Mouse (Mus musculus): ENCODE results near the gene Dhx58. TPM values are rescaled to one million over a fixed set of nuclear protein-coding genes. Genes with fewer than 3 reads are reported as not detected.

Gene Dhx58
- polyA plus RNA-seq, 1 experiment from 2014 or later: 1.8 TPM

- no peaks in the 10 kb centered on the region for H3K9me3 ChIP-seq (replicated peaks; ENCODE audit: control insufficient read depth, low read length)
- no peak within 1 kb of the TSS; the same call in 1 of the 2 replicates for H3K27ac ChIP-seq (replicated peaks; ENCODE audit: low read depth, low read length)
- H3K27me3 ChIP-seq (ENCODE audit: control insufficient read depth, insufficient read depth, low read length): no peaks in the 10 kb centered on the region
- WGBS: 2% methylated on average over 38 of the region's 38 CpGs
- H3K36me3 ChIP-seq (replicated peaks; ENCODE audit: control insufficient read depth, insufficient read depth, low read depth, low read length): peaks cover 7% of the 10 kb centered on the region
- DNase-seq (ENCODE audit: low spot score): peak; percentile 74
- peaks cover 9% of the 10 kb centered on the region for H3K4me1 ChIP-seq (ENCODE audit: control insufficient read depth, insufficient read depth, low read length)
- peak within 1 kb of the TSS; percentile 37 for H3K4me2 ChIP-seq (ENCODE audit: low read depth, low read length)
- no peak for ATAC-seq (replicated peaks; ENCODE audit: insufficient number of reproducible peaks, low FRiP score, low TSS enrichment, low read depth)
- H3K9ac ChIP-seq (replicated peaks; ENCODE audit: low read length): peak within 1 kb of the TSS; percentile 59
- peak within 1 kb of the TSS; percentile 16 for H3K4me3 ChIP-seq (ENCODE audit: low read depth, low read length)
Observed at GRCm38 (mm10) chr11:100713735-100714533, 9.9 kb upstream of the Dhx58 start, which contains the start of gene Hspb9. Hspb9 (plus strand) TSS chr11:100713850.

DNA sequence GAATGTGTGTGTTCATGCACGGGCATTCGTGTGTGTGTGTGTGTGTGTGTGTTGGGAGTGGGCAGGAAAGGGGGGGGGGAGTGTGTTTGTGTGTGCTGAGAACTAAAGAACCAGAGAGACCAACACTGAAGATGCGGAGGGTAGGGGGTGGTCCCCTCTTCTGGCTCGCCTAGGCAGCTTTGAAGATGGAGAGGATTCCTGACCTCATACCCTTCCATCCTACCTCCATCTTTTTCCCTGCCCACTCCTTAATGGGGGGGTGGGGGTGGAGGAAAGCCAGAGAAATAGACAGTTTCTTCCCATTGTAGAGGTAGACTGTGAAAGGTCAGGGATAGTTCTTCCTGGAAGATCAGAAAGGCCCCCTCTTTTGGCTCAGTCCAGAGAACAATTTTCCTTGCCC lies 9.1 kb upstream of the Dhx58 start:
- DNase-seq (ENCODE audit: low spot score) (no peak), ATAC-seq (replicated peaks; ENCODE audit: insufficient number of reproducible peaks, low FRiP score, low TSS enrichment, low read depth) (no peak)
- no peak overlapping the region for H3K27ac ChIP-seq (replicated peaks; ENCODE audit: low read depth, low read length)
- H3K9me3 ChIP-seq (replicated peaks; ENCODE audit: control insufficient read depth, low read length): no peaks in the 10 kb centered on the region
- WGBS: 43% methylated on average over 4 of the region's 4 CpGs
- peak overlapping the region; percentile 37 for H3K4me2 ChIP-seq (ENCODE audit: low read depth, low read length)
- H3K4me3 ChIP-seq (ENCODE audit: low read depth, low read length): no peak overlapping the region; the same call in 1 of the 2 replicates
- peaks cover 7% of the 10 kb centered on the region for H3K36me3 ChIP-seq (replicated peaks; ENCODE audit: control insufficient read depth, insufficient read depth, low read depth, low read length)
- no peak overlapping the region; the same call in 1 of the 2 replicates for H3K9ac ChIP-seq (replicated peaks; ENCODE audit: low read length)
- H3K4me1 ChIP-seq (ENCODE audit: control insufficient read depth, insufficient read depth, low read length): peaks cover 9% of the 10 kb centered on the region
- no peaks in the 10 kb centered on the region for H3K27me3 ChIP-seq (ENCODE audit: control insufficient read depth, insufficient read depth, low read length)

GRCm38 (mm10) chr11:100711783-100712615 lies 7.9 kb upstream of the Dhx58 start, which contains the start of gene Kat2a:
Kat2a (minus strand) TSS chr11:100712465.
- peak; percentile 93 for DNase-seq (ENCODE audit: low spot score)
- Histone ChIP-seq H3K36me3 (replicated peaks; ENCODE audit: control insufficient read depth, insufficient read depth, low read depth, low read length) (peaks cover 3% of the 10 kb centered on the region), H3K4me2 (ENCODE audit: low read depth, low read length) (peak within 1 kb of the TSS; percentile 81), H3K4me1 (ENCODE audit: control insufficient read depth, insufficient read depth, low read length) (peaks cover 9% of the 10 kb centered on the region), H3K9me3 (replicated peaks; ENCODE audit: control insufficient read depth, low read length) (no peaks in the 10 kb centered on the region), H3K27ac (replicated peaks; ENCODE audit: low read depth, low read length) (peak within 1 kb of the TSS; percentile 88), H3K9ac (replicated peaks; ENCODE audit: low read length) (peak within 1 kb of the TSS; percentile 97), H3K27me3 (ENCODE audit: control insufficient read depth, insufficient read depth, low read length) (no peaks in the 10 kb centered on the region), H3K4me3 (ENCODE audit: low read depth, low read length) (peak within 1 kb of the TSS; percentile 89)
- ATAC-seq (replicated peaks; ENCODE audit: insufficient number of reproducible peaks, low FRiP score, low TSS enrichment, low read depth): peak; percentile 85
- WGBS: 2% methylated on average over 48 of the region's 48 CpGs

GRCm38 (mm10) chr11:100710977-100711376 lies 6.9 kb upstream of the Dhx58 start:
- no peak overlapping the region for H3K4me2 ChIP-seq (ENCODE audit: low read depth, low read length)
- WGBS: 89% methylated on average over 4 of the region's 4 CpGs
- H3K27ac ChIP-seq (replicated peaks; ENCODE audit: low read depth, low read length): no peak overlapping the region
- no peaks in the 10 kb centered on the region for H3K9me3 ChIP-seq (replicated peaks; ENCODE audit: control insufficient read depth, low read length)
- H3K27me3 ChIP-seq (ENCODE audit: control insufficient read depth, insufficient read depth, low read length): no peaks in the 10 kb centered on the region
- no peak for DNase-seq (ENCODE audit: low spot score)
- H3K9ac ChIP-seq (replicated peaks; ENCODE audit: low read length): no peak overlapping the region
- peaks cover 9% of the 10 kb centered on the region for H3K4me1 ChIP-seq (ENCODE audit: control insufficient read depth, insufficient read depth, low read length)
- ATAC-seq (replicated peaks; ENCODE audit: insufficient number of reproducible peaks, low FRiP score, low TSS enrichment, low read depth): no peak
- H3K4me3 ChIP-seq (ENCODE audit: low read depth, low read length): no peak overlapping the region
- no peaks in the 10 kb centered on the region; the same call in none of the 2 replicates for H3K36me3 ChIP-seq (replicated peaks; ENCODE audit: control insufficient read depth, insufficient read depth, low read depth, low read length)

DNA sequence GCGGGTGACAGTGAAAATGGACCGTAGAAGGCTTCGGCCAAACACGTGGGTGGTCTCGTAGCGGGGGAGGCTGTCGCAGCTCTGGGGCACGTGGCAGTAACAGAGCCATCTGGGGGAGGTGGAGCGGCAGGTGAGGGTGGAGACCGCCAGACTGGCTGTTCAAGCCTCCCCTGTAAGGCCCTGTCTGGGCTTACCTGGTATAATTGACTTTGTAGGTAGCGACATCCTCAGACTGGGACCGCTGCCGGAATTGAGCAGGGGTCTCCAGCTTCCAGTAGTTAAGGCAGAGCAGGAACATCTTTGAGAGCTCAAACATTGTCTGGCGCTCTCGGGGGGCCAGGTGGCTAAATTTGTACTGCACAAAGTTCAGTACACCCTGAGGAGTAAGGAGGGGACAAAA lies 6.5 kb upstream of the Dhx58 start:
- no peaks in the 10 kb centered on the region for H3K27me3 ChIP-seq (ENCODE audit: control insufficient read depth, insufficient read depth, low read length)
- WGBS: 90% methylated on average over 15 of the region's 15 CpGs
- no peak overlapping the region for H3K4me3 ChIP-seq (ENCODE audit: low read depth, low read length)
- H3K27ac ChIP-seq (replicated peaks; ENCODE audit: low read depth, low read length): no peak overlapping the region
- peaks cover 9% of the 10 kb centered on the region for H3K4me1 ChIP-seq (ENCODE audit: control insufficient read depth, insufficient read depth, low read length)
- no peak for ATAC-seq (replicated peaks; ENCODE audit: insufficient number of reproducible peaks, low FRiP score, low TSS enrichment, low read depth)
- no peaks in the 10 kb centered on the region for H3K9me3 ChIP-seq (replicated peaks; ENCODE audit: control insufficient read depth, low read length)
- no peak for DNase-seq (ENCODE audit: low spot score)
- H3K4me2 ChIP-seq (ENCODE audit: low read depth, low read length): no peak overlapping the region
- no peaks in the 10 kb centered on the region; the same call in none of the 2 replicates for H3K36me3 ChIP-seq (replicated peaks; ENCODE audit: control insufficient read depth, insufficient read depth, low read depth, low read length)
- no peak overlapping the region for H3K9ac ChIP-seq (replicated peaks; ENCODE audit: low read length)

DNA sequence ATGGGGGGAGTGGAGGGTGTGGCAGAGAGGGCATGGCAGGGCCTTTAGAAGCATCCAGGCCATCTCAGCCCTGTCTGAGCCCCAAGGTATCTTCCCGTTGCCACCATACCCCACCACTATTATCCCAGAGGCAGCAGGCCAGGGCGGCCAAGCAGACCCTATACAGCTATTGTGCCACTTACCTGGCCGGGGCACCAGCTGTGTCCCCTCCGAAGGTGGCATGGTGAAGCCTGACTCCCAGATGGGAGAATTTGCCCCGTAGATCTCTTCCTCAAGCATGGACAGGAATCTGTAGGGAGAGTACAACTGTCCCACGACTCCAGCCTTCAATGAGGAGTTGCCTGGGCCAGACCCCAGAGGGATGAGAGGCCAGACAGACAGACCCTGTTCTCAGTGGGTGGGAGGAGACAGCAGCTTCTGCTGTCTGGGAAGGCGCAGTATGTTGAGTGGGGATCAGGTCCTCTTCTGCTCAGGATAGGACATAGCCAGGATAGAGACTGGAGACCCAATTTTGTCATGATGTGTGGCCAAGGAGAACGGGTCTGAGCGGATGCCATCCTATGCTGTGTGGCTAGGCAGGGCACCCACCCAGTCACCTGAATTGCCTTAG lies 5.2 kb upstream of the Dhx58 start:
- WGBS: 93% methylated on average over 9 of the region's 9 CpGs
- Histone ChIP-seq H3K9me3 (replicated peaks; ENCODE audit: control insufficient read depth, low read length) (no peaks in the 10 kb centered on the region), H3K9ac (replicated peaks; ENCODE audit: low read length) (no peak overlapping the region), H3K4me3 (ENCODE audit: low read depth, low read length) (no peak overlapping the region), H3K27ac (replicated peaks; ENCODE audit: low read depth, low read length) (no peak overlapping the region), H3K4me1 (ENCODE audit: control insufficient read depth, insufficient read depth, low read length) (peaks cover 8% of the 10 kb centered on the region), H3K27me3 (ENCODE audit: control insufficient read depth, insufficient read depth, low read length) (no peaks in the 10 kb centered on the region), H3K36me3 (replicated peaks; ENCODE audit: control insufficient read depth, insufficient read depth, low read depth, low read length) (no peaks in the 10 kb centered on the region; the same call in none of the 2 replicates), H3K4me2 (ENCODE audit: low read depth, low read length) (no peak overlapping the region)
- DNase-seq (ENCODE audit: low spot score): no peak
- no peak for ATAC-seq (replicated peaks; ENCODE audit: insufficient number of reproducible peaks, low FRiP score, low TSS enrichment, low read depth)

DNA sequence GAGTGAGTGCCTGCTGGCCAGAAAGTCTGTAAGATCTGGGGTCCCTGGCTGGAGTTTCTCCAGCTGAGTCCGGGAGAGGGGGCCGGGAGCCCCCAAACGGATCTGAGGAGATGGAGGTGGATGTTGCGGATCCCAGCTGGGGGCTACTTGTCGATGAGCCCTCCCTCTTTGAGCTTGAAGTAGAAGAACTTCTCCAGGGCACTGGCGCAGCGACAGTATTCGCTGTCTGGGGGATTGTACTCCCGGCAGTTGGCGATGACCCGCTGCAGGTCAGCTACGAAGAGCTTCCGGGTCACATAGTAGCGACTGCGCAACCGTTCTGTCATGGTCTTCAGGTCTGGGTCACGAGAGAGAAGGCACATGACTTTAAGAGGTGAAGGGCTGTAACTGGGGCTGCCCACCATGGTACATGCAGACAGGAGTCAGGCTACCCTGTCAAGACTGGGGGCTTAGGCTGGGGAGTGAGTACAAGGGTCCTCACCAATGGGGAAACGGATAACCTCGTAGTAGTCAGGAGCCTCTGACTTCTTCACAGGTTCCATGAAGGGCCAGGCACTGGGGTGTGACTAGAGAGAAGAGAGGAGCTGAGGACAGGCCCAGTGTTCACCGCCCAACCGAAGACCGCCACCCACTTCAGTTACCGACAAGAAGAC lies 1.1 kb upstream of the Dhx58 start:
- H3K4me3 ChIP-seq (ENCODE audit: low read depth, low read length): no peak overlapping the region
- no peaks in the 10 kb centered on the region for H3K27me3 ChIP-seq (ENCODE audit: control insufficient read depth, insufficient read depth, low read length)
- ATAC-seq (replicated peaks; ENCODE audit: insufficient number of reproducible peaks, low FRiP score, low TSS enrichment, low read depth) (no peak), DNase-seq (ENCODE audit: low spot score) (no peak)
- no peaks in the 10 kb centered on the region for H3K4me1 ChIP-seq (ENCODE audit: control insufficient read depth, insufficient read depth, low read length)
- 90% methylated on average over 23 of the region's 23 CpGs for WGBS
- H3K36me3 ChIP-seq (replicated peaks; ENCODE audit: control insufficient read depth, insufficient read depth, low read depth, low read length): no peaks in the 10 kb centered on the region; the same call in none of the 2 replicates
- no peak overlapping the region for H3K27ac ChIP-seq (replicated peaks; ENCODE audit: low read depth, low read length)
- H3K9me3 ChIP-seq (replicated peaks; ENCODE audit: control insufficient read depth, low read length): no peaks in the 10 kb centered on the region
- H3K9ac ChIP-seq (replicated peaks; ENCODE audit: low read length): no peak overlapping the region
- H3K4me2 ChIP-seq (ENCODE audit: low read depth, low read length): no peak overlapping the region
